Mouse (Mus musculus) brain, embryonic 18.5 days (tissue): ENCODE measurements around the gene Camkmt.

Experiments
- DNase-seq: peaks from one replicate; pipeline ENCODE4 v3.0.0-alpha.2; 2012; ENCODE audit warnings: low read depth, low spot score

The Camkmt gene

GRCm38 (mm10) chr17:85291601-85292000 lies 201.2 kb downstream of the Camkmt start:
- DNase-seq, result no peak

- DNase-seq, result no peak
These were observed 201.9 kb downstream of the Camkmt start for GRCm38 (mm10) chr17:85292276-85292675.

- no peak for DNase-seq
These were observed 213.3 kb downstream of the Camkmt start for GRCm38 (mm10) chr17:85303686-85304085.

- DNase-seq, result no peak
These were observed 218.2 kb downstream of the Camkmt start for GRCm38 (mm10) chr17:85308566-85308965.

GRCm38 (mm10) chr17:85309046-85309445 lies 218.7 kb downstream of the Camkmt start:
- DNase-seq, result no peak

GRCm38 (mm10) chr17:85311348-85311747 lies 221.0 kb downstream of the Camkmt start:
- DNase-seq, result no peak

- no peak for DNase-seq
These were observed 228.0 kb downstream of the Camkmt start for GRCm38 (mm10) chr17:85318401-85318800.

GRCm38 (mm10) chr17:85319779-85320300 lies 229.5 kb downstream of the Camkmt start:
- peak; percentile 22 for DNase-seq

GRCm38 (mm10) chr17:85328901-85329300 lies 238.5 kb downstream of the Camkmt start:
- no peak for DNase-seq

GRCm38 (mm10) chr17:85335464-85335863 lies 245.1 kb downstream of the Camkmt start:
- no peak for DNase-seq

- DNase-seq, result no peak
These were observed 247.3 kb downstream of the Camkmt start for GRCm38 (mm10) chr17:85337666-85338065.

GRCm38 (mm10) chr17:85341134-85341700 lies 250.9 kb downstream of the Camkmt start:
- DNase-seq, result no peak

GRCm38 (mm10) chr17:85342471-85342870 lies 252.1 kb downstream of the Camkmt start:
- DNase-seq, result no peak

GRCm38 (mm10) chr17:85343435-85343834 lies 253.1 kb downstream of the Camkmt start:
- DNase-seq, result no peak

GRCm38 (mm10) chr17:85346701-85347100 lies 256.3 kb downstream of the Camkmt start:
- no peak for DNase-seq

- no peak for DNase-seq
These were observed 259.1 kb downstream of the Camkmt start for GRCm38 (mm10) chr17:85349331-85349935.

GRCm38 (mm10) chr17:85351301-85351700 lies 260.9 kb downstream of the Camkmt start:
- DNase-seq, result no peak

- no peak for DNase-seq
These were observed 262.4 kb downstream of the Camkmt start for GRCm38 (mm10) chr17:85352731-85353130.

GRCm38 (mm10) chr17:85353191-85353590 lies 262.8 kb downstream of the Camkmt start:
- DNase-seq, result no peak

- DNase-seq, result no peak
These were observed 263.3 kb downstream of the Camkmt start for GRCm38 (mm10) chr17:85353636-85354035.

GRCm38 (mm10) chr17:85355356-85355755 lies 265.0 kb downstream of the Camkmt start:
- no peak for DNase-seq

GRCm38 (mm10) chr17:85361006-85361405 lies 270.7 kb downstream of the Camkmt start:
- DNase-seq, result no peak

GRCm38 (mm10) chr17:85367319-85367718 lies 277.0 kb downstream of the Camkmt start:
- DNase-seq, result no peak
